Mouse (Mus musculus) CH12.LX (cell line): Measurements from ENCODE around the gene Asxl1. TPM values are rescaled to one million over a fixed set of nuclear protein-coding genes. Genes with fewer than 3 reads are reported as not detected.

Source experiments
- DNase-seq: peaks from one replicate; pipeline ENCODE4 v3.0.0-alpha.2; 2013; ENCODE audit errors: extremely low read depth
- H3K27ac ChIP-seq: 2 replicates; pipeline ENCODE4 v1.5.1; 2012; ENCODE audit warnings: low read depth, mild to moderate bottlenecking, control low read depth, moderate library complexity; ENCODE audit not compliant: insufficient read depth
- H3K27me3 ChIP-seq: replicated peaks from 2 replicates; pipeline ENCODE3; 2012; ENCODE audit warnings: inconsistent platforms
- H3K36me3 ChIP-seq, 2 experiments: replicated peaks in 1 of 2; 2 replicates each; pipeline versions ENCODE3 to v1.6.1; 2012; ENCODE audit warnings: inconsistent platforms in 1 of 2, low read length in 1 of 2, mild to moderate bottlenecking in 1 of 2, mixed read lengths in 1 of 2, moderate library complexity in 1 of 2; ENCODE audit not compliant: control insufficient read depth in 1 of 2, insufficient read depth in 1 of 2
- H3K4me1 ChIP-seq, 2 experiments: 2 replicates each; pipeline ENCODE4 v1.6.1; 2012; ENCODE audit warnings: inconsistent platforms in 1 of 2, moderate library complexity in 1 of 2; ENCODE audit not compliant: insufficient read depth in 2 of 2, control insufficient read depth in 1 of 2
- H3K4me2 ChIP-seq: 2 replicates; pipeline ENCODE4 v1.6.1; 2012; ENCODE audit warnings: low read depth, mild to moderate bottlenecking, control low read depth; ENCODE audit not compliant: poor library complexity, insufficient read depth, severe bottlenecking
- H3K4me3 ChIP-seq, 3 experiments: fragments of 150-350 bp in 1 of 3; sonication (generic) in 1 of 3; replicated peaks in 1 of 3; 2 replicates each; pipeline versions ENCODE3 to v1.5.1; 2011 to 2012; ENCODE audit warnings: low read depth in 2 of 3, low read length in 2 of 3, mild to moderate bottlenecking in 2 of 3, moderate library complexity in 2 of 3, control low read depth in 1 of 3, improper control_type of control experiment in 1 of 3, inconsistent platforms in 1 of 3, mixed read lengths in 1 of 3; ENCODE audit not compliant: poor library complexity in 1 of 3
- H3K79me2 ChIP-seq: replicated peaks from 2 replicates; pipeline ENCODE4 v1.6.1; 2012; ENCODE audit warnings: mild to moderate bottlenecking, moderate library complexity; ENCODE audit not compliant: control insufficient read depth, poor library complexity, insufficient read depth, severe bottlenecking; ENCODE audit errors: extremely low read depth
- H3K9ac ChIP-seq: 2 replicates; pipeline ENCODE4 v1.6.1; 2012; ENCODE audit warnings: low read depth, mild to moderate bottlenecking, control low read depth, moderate library complexity; ENCODE audit not compliant: insufficient read depth
- H3K9me3 ChIP-seq: replicated peaks from 2 replicates; pipeline ENCODE3; 2012; ENCODE audit warnings: low read length, inconsistent platforms, mixed read lengths
- ETS1 ChIP-seq: conservative IDR thresholded peaks from 2 replicates; pipeline ENCODE4 v1.6.1; 2012; ENCODE audit warnings: low read depth, mild to moderate bottlenecking, inconsistent platforms, low read length, improper control_type of control experiment, moderate library complexity
- HCFC1 ChIP-seq: IDR thresholded peaks from 2 replicates; pipeline ENCODE4 v1.6.1; 2012; ENCODE audit warnings: low read depth, mild to moderate bottlenecking, inconsistent platforms, low read length, improper control_type of control experiment
- IRF4 ChIP-seq: IDR thresholded peaks from 2 replicates; pipeline ENCODE4 v1.6.1; 2014; ENCODE audit warnings: low read depth, mild to moderate bottlenecking, inconsistent platforms, low read length, improper control_type of control experiment
- MAX ChIP-seq: IDR thresholded peaks from 2 replicates; pipeline ENCODE4 v1.6.1; 2011; ENCODE audit warnings: low read length, improper control_type of control experiment
- MAZ ChIP-seq: IDR thresholded peaks from 2 replicates; pipeline ENCODE4 v1.6.1; 2012; ENCODE audit warnings: low read depth, mild to moderate bottlenecking, inconsistent platforms, low read length, improper control_type of control experiment, moderate library complexity
- MEF2A ChIP-seq: IDR thresholded peaks from 2 replicates; pipeline ENCODE4 v1.6.1; 2014; ENCODE audit warnings: low read depth, mild to moderate bottlenecking, inconsistent platforms, low read length, improper control_type of control experiment, borderline replicate concordance
- NELFE ChIP-seq: IDR thresholded peaks from 2 replicates; pipeline ENCODE4 v1.6.1; 2011; ENCODE audit warnings: low read depth, low read length, improper control_type of control experiment
- PAX5 ChIP-seq: IDR thresholded peaks from 2 replicates; pipeline ENCODE4 v1.6.1; 2012; ENCODE audit warnings: low read length, inconsistent platforms, mixed read lengths
- RCOR1 ChIP-seq: conservative IDR thresholded peaks from 2 replicates; pipeline ENCODE4 v1.6.1; 2012; ENCODE audit warnings: low read depth, mild to moderate bottlenecking, inconsistent platforms, low read length, improper control_type of control experiment
- SIN3A ChIP-seq: IDR thresholded peaks from 2 replicates; pipeline ENCODE4 v1.6.1; 2012; ENCODE audit warnings: low read length, improper control_type of control experiment, inconsistent platforms
- TCF12 ChIP-seq: IDR thresholded peaks from 2 replicates; pipeline ENCODE4 v1.6.1; 2014; ENCODE audit warnings: low read depth, mild to moderate bottlenecking, inconsistent platforms, low read length, improper control_type of control experiment
- UBTF ChIP-seq: IDR thresholded peaks from 2 replicates; pipeline ENCODE4 v1.6.1; 2012; ENCODE audit warnings: low read depth, mild to moderate bottlenecking, inconsistent platforms, low read length, improper control_type of control experiment, moderate library complexity
- USF1 ChIP-seq: IDR thresholded peaks from 2 replicates; pipeline ENCODE4 v1.6.1; 2014; ENCODE audit warnings: low read depth, mild to moderate bottlenecking, inconsistent platforms, low read length, improper control_type of control experiment
- ZNF384 ChIP-seq: IDR thresholded peaks from 2 replicates; pipeline ENCODE4 v1.6.1; 2012; ENCODE audit warnings: low read depth, low read length, improper control_type of control experiment, inconsistent platforms
- dilution Hi-C: fragments of 300-500 bp; cut with MboI; formaldehyde crosslinking; loops from 2 replicates; pipeline ENCODE4 v1.14.3; 2020; ENCODE audit warnings: low sequenced_read_pairs; ENCODE audit not compliant: extremely low pct_unique_long_range_greater_than_20kb, extremely low pct_ligation_motif_present
- in situ Hi-C: fragments of 300-500 bp; cut with MboI; formaldehyde crosslinking; loops from 3 replicates; pipeline ENCODE4 v1.14.3; 2019; ENCODE audit warnings: low sequenced_read_pairs, low pct_ligation_motif_present, low pct_unique_long_range_greater_than_20kb, mixed read lengths
- polyA plus RNA-seq: library from polyadenylated mRNA; unstranded; fragments of >175 nt; gene quantifications from 2 replicates; pipeline ENCODE4 v1.2.1, GENCODE M21; 2012; ENCODE audit warnings: low read depth; ENCODE audit not compliant: insufficient read length
- total RNA-seq, 2 experiments: library from RNA; depleted of rRNA; stranded (reverse); fragments of 300-350 nt in 1 of 2; fragments of >200 nt in 1 of 2; gene quantifications; 2 replicates each; pipeline ENCODE4 v1.2.3; 2012 to 2014

Gene Asxl1
- total and polyA plus RNA-seq, 3 experiments: 12.7 to 31.1 (median 18.0) TPM

GRCm38 (mm10) chr2:153312884-153313283 lies 32.7 kb upstream of the Asxl1 start:
- no peak for TF ChIP-seq MAX
- Histone ChIP-seq H3K4me3 (no peak overlapping the region), H3K9ac (no peak overlapping the region), H3K36me3 (peaks cover 18 to 51% of the 10 kb centered on the region in 2 experiments), H3K9me3 (no peaks in the 10 kb centered on the region), H3K4me1 (peaks cover 4 to 25% of the 10 kb centered on the region in 2 experiments), H3K4me2 (no peak overlapping the region), H3K27ac (no peak overlapping the region), H3K79me2 (no peaks in the 10 kb centered on the region), H3K27me3 (no peaks in the 10 kb centered on the region)
- in situ Hi-C loops: no loop called here
- DNase-seq: no peak
- dilution Hi-C loops: no loop called here

- H3K9me3 ChIP-seq: no peaks in the 10 kb centered on the region
- H3K4me2 ChIP-seq: no peak overlapping the region
- dilution Hi-C loops (no loop called here), in situ Hi-C loops (no loop called here)
- DNase-seq: no peak
- TF ChIP-seq NELFE (no peak), MAZ (no peak), USF1 (no peak), UBTF (no peak), PAX5 (no peak), ZNF384 (no peak), MAX (no peak), TCF12 (no peak), ETS1 (no peak), HCFC1 (no peak), IRF4 (no peak), RCOR1 (no peak)
- no peaks in the 10 kb centered on the region for H3K27me3 ChIP-seq
- H3K36me3 ChIP-seq: peaks cover 55 to 73% of the 10 kb centered on the region in 2 experiments
- H3K79me2 ChIP-seq: no peaks in the 10 kb centered on the region
- no peak overlapping the region for H3K9ac ChIP-seq
- peaks cover 4 to 18% of the 10 kb centered on the region in 2 experiments for H3K4me1 ChIP-seq
- H3K4me3 ChIP-seq: no peak overlapping the region
- H3K27ac ChIP-seq: no peak overlapping the region
Measured at GRCm38 (mm10) chr2:153318408-153318807, 27.2 kb upstream of the Asxl1 start.

GRCm38 (mm10) chr2:153319036-153319643 lies 26.5 kb upstream of the Asxl1 start:
- Histone ChIP-seq H3K9me3 (no peaks in the 10 kb centered on the region), H3K4me1 (peaks cover 4 to 12% of the 10 kb centered on the region in 2 experiments), H3K27ac (no peak overlapping the region), H3K36me3 (peaks cover 62 to 80% of the 10 kb centered on the region in 2 experiments), H3K4me3 (no peak overlapping the region), H3K4me2 (no peak overlapping the region), H3K79me2 (no peaks in the 10 kb centered on the region), H3K27me3 (no peaks in the 10 kb centered on the region), H3K9ac (no peak overlapping the region)
- DNase-seq: no peak
- dilution Hi-C loops: no loop called here
- in situ Hi-C loops: no loop called here
- TF ChIP-seq SIN3A (no peak), MEF2A (no peak), RCOR1 (no peak)
